Mouse (Mus musculus) MEL (cell line): ENCODE results near the gene Dpep2nb.

Experiments used
- CTCF ChIP-seq, 3 experiments: IDR thresholded peaks in 2 of 3; conservative IDR thresholded peaks in 1 of 3; 2 replicates each; pipeline ENCODE4 v1.5.1; 2011 to 2012; ENCODE audit warnings: low read length in 3 of 3, low read depth in 2 of 3, mild to moderate bottlenecking in 2 of 3, improper control_type of control experiment in 1 of 3, inconsistent platforms in 1 of 3, mixed read lengths in 1 of 3, moderate library complexity in 1 of 3; ENCODE audit not compliant: control insufficient read depth in 1 of 3, insufficient read depth in 1 of 3, poor library complexity in 1 of 3, severe bottlenecking in 1 of 3
- E2F4 ChIP-seq: IDR thresholded peaks from 2 replicates; pipeline ENCODE4 v1.6.1; 2011; ENCODE audit warnings: low read depth, low read length, improper control_type of control experiment, borderline replicate concordance
- POLR2A ChIP-seq, 2 experiments: IDR thresholded peaks; 2 replicates each; pipeline ENCODE4 v1.6.1; 2011 to 2012; ENCODE audit warnings: low read length in 2 of 2, mild to moderate bottlenecking in 2 of 2, control low read depth in 1 of 2, improper control_type of control experiment in 1 of 2, low read depth in 1 of 2, moderate library complexity in 1 of 2; ENCODE audit not compliant: control insufficient read depth in 1 of 2, insufficient read depth in 1 of 2, poor library complexity in 1 of 2
- POLR2AphosphoS2 ChIP-seq: IDR thresholded peaks from 2 replicates; pipeline ENCODE4 v1.6.1; 2011; ENCODE audit warnings: low read length, improper control_type of control experiment
- RCOR1 ChIP-seq: IDR thresholded peaks from 2 replicates; pipeline ENCODE4 v1.6.1; 2012; ENCODE audit warnings: low read depth, mild to moderate bottlenecking, inconsistent platforms, low read length, improper control_type of control experiment
- SIN3A ChIP-seq: IDR thresholded peaks from 2 replicates; pipeline ENCODE4 v1.6.1; 2012; ENCODE audit warnings: low read length, improper control_type of control experiment, inconsistent platforms

GRCm38 (mm10) chr8:105988546-105988945 is 17.2 kb downstream of the Dpep2nb start:
- TF ChIP-seq SIN3A: no peak
- TF ChIP-seq POLR2AphosphoS2: no peak
- no peak for TF ChIP-seq CTCF (IDR thresholded peaks at IDR 0.05 in 2 of 3, conservative IDR thresholded peaks at IDR 0.05 in 1 of 3; ENCODE audit: control insufficient read depth in 1 of 3, insufficient read depth in 1 of 3, low read depth in 2 of 3, low read length in 3 of 3, poor library complexity in 1 of 3, severe bottlenecking in 1 of 3)
- TF ChIP-seq POLR2A (IDR thresholded peaks at IDR 0.05; ENCODE audit: control insufficient read depth in 1 of 2, insufficient read depth in 1 of 2, low read depth in 1 of 2, low read length in 2 of 2, poor library complexity in 1 of 2): no peak
- TF ChIP-seq RCOR1: no peak
- TF ChIP-seq E2F4: no peak
